Mouse (Mus musculus) hindbrain, embryonic 12.5 days (tissue): ENCODE results near the gene Zfp879. TPM values are rescaled to one million over a fixed set of nuclear protein-coding genes. Genes with fewer than 3 reads are reported as not detected.

Source experiments
- ATAC-seq: fragments of 200-750 bp; cut with Nextera tagmentation; 2 replicates; pipeline ENCODE4 v1.8.0; 2017; ENCODE audit warnings: moderate TSS enrichment; ENCODE audit not compliant: low FRiP score
- H3K27ac ChIP-seq: fragments of 300-500 bp; sonication (generic); 2 replicates; pipeline ENCODE4 v1.5.1; 2016; ENCODE audit warnings: mild to moderate bottlenecking
- H3K27me3 ChIP-seq: fragments of 300-500 bp; sonication (generic); 2 replicates; pipeline ENCODE4 v1.6.1; 2016; ENCODE audit warnings: mild to moderate bottlenecking
- H3K36me3 ChIP-seq: fragments of 300-500 bp; sonication (generic); 2 replicates; pipeline ENCODE4 v1.6.1; 2016; ENCODE audit warnings: mild to moderate bottlenecking
- H3K4me1 ChIP-seq: fragments of 300-500 bp; sonication (generic); 2 replicates; pipeline ENCODE4 v1.6.1; 2016
- H3K4me2 ChIP-seq: fragments of 300-500 bp; sonication (generic); replicated peaks from 2 replicates; pipeline ENCODE4 v1.6.1; 2016; ENCODE audit warnings: mild to moderate bottlenecking
- H3K4me3 ChIP-seq: fragments of 300-500 bp; sonication (generic); 2 replicates; pipeline ENCODE4 v1.5.1; 2016; ENCODE audit warnings: mild to moderate bottlenecking
- H3K9ac ChIP-seq: fragments of 300-500 bp; sonication (generic); 2 replicates; pipeline ENCODE4 v1.6.1; 2016; ENCODE audit warnings: mild to moderate bottlenecking, moderate library complexity
- H3K9me3 ChIP-seq: fragments of 300-500 bp; sonication (generic); replicated peaks from 2 replicates; pipeline ENCODE4 v1.6.1; 2016; ENCODE audit warnings: mild to moderate bottlenecking
- WGBS: fragments of 180-500 bp; shearing (Covaris S2); methylation state at CpG from one replicate; pipeline ENCODE4 v1.1.7; 2016; 5-methylcytosine and 5-hydroxymethylcytosine counted together
- polyA plus RNA-seq: library from polyadenylated mRNA; unstranded; fragments of >200 nt; fragmentation: Nextera tagmentation; extraction: Ambion mirVana; gene quantifications from 2 replicates; pipeline ENCODE4 v1.2.1, GENCODE M21; 2016

The Zfp879 gene
- polyA plus RNA-seq, 1 experiment from 2014 or later = 0.75 TPM

GRCm38 (mm10) chr11:50845951-50846350, 4.6 kb upstream of the Zfp879 start:
- H3K9me3 ChIP-seq = peaks cover 7% of the 10 kb centered on the region; the same call in 1 of the 2 replicates
- H3K27me3 ChIP-seq = peaks cover 41% of the 10 kb centered on the region
- no peaks in the 10 kb centered on the region for H3K36me3 ChIP-seq
- peaks cover 11% of the 10 kb centered on the region for H3K4me1 ChIP-seq
- 93% methylated on average over 3 of the region's 3 CpGs for WGBS
- H3K27ac ChIP-seq = no peak overlapping the region
- no peak for ATAC-seq
- H3K4me3 ChIP-seq = no peak overlapping the region
- no peak overlapping the region for H3K4me2 ChIP-seq
- H3K9ac ChIP-seq = no peak overlapping the region

GRCm38 (mm10) chr11:50835727-50836126, 5.6 kb downstream of the Zfp879 start:
- Histone ChIP-seq H3K9me3 (peaks cover 9% of the 10 kb centered on the region; the same call in 1 of the 2 replicates), H3K36me3 (peaks cover 14% of the 10 kb centered on the region), H3K27ac (no peak overlapping the region), H3K4me2 (no peak overlapping the region), H3K9ac (no peak overlapping the region), H3K4me1 (0 out of 2 replicates have a peak, but pooled peaks cover 5% of the 10 kb centered on the region), H3K27me3 (no peaks in the 10 kb centered on the region), H3K4me3 (no peak overlapping the region)
- WGBS = 92% methylated on average over 4 of the region's 4 CpGs
- no peak for ATAC-seq

GRCm38 (mm10) chr11:50827010-50827953, 14.1 kb downstream of the Zfp879 start, which contains the start of gene Zfp354c:
TSS of gene Zfp354c (minus strand) at chr11:50827724.
- Histone ChIP-seq H3K36me3 (peaks cover 31% of the 10 kb centered on the region), H3K4me2 (peak within 1 kb of the TSS; percentile 75), H3K9ac (peak within 1 kb of the TSS; percentile 82), H3K9me3 (no peaks in the 10 kb centered on the region), H3K27me3 (no peaks in the 10 kb centered on the region), H3K4me1 (peaks cover 12% of the 10 kb centered on the region), H3K27ac (peak within 1 kb of the TSS; percentile 60), H3K4me3 (peak within 1 kb of the TSS; percentile 70)
- ATAC-seq = peak; percentile 94
- 2% methylated on average over 45 of the region's 45 CpGs for WGBS

- Histone ChIP-seq H3K9ac (peak overlapping the region; percentile 82), H3K4me1 (peaks cover 12% of the 10 kb centered on the region), H3K4me2 (peak overlapping the region; percentile 75), H3K27ac (no peak overlapping the region), H3K27me3 (no peaks in the 10 kb centered on the region), H3K36me3 (peaks cover 40% of the 10 kb centered on the region), H3K4me3 (peak overlapping the region; percentile 70), H3K9me3 (no peaks in the 10 kb centered on the region)
- 70% methylated on average over 2 of the region's 2 CpGs for WGBS
- no peak for ATAC-seq
Measured at GRCm38 (mm10) chr11:50826214-50826613, 15.1 kb downstream of the Zfp879 start.

- WGBS = 96% methylated on average over 4 of the region's 4 CpGs
- peaks cover 56% of the 10 kb centered on the region for H3K9me3 ChIP-seq
- H3K9ac ChIP-seq = no peak overlapping the region
- no peaks in the 10 kb centered on the region for H3K4me1 ChIP-seq
- no peak overlapping the region for H3K27ac ChIP-seq
- no peaks in the 10 kb centered on the region for H3K27me3 ChIP-seq
- peaks cover 92% of the 10 kb centered on the region for H3K36me3 ChIP-seq
- no peak overlapping the region for H3K4me3 ChIP-seq
- H3K4me2 ChIP-seq = no peak overlapping the region
- no peak for ATAC-seq
Measured at GRCm38 (mm10) chr11:50814233-50814632, 27.1 kb downstream of the Zfp879 start.

- Histone ChIP-seq H3K4me3 (no peak overlapping the region), H3K27me3 (no peaks in the 10 kb centered on the region), H3K9me3 (no peaks in the 10 kb centered on the region), H3K9ac (no peak overlapping the region), H3K27ac (no peak overlapping the region), H3K4me2 (no peak overlapping the region), H3K4me1 (no peaks in the 10 kb centered on the region), H3K36me3 (no peaks in the 10 kb centered on the region)
- ATAC-seq = no peak
Measured at GRCm38 (mm10) chr11:50798836-50799235, 42.5 kb downstream of the Zfp879 start.

- no peak overlapping the region for H3K4me3 ChIP-seq
- no peaks in the 10 kb centered on the region for H3K36me3 ChIP-seq
- H3K4me2 ChIP-seq = no peak overlapping the region
- WGBS = 81% methylated on average over 11 of the region's 11 CpGs
- no peaks in the 10 kb centered on the region for H3K9me3 ChIP-seq
- no peak for ATAC-seq
- H3K9ac ChIP-seq = no peak overlapping the region
- no peaks in the 10 kb centered on the region for H3K27me3 ChIP-seq
- H3K27ac ChIP-seq = no peak overlapping the region
- H3K4me1 ChIP-seq = no peaks in the 10 kb centered on the region
Measured at GRCm38 (mm10) chr11:50797674-50798073, 43.7 kb downstream of the Zfp879 start.

Other genes starting within 250 kb of the Zfp879 start
- gene Adamts2, start 239.5 kb downstream of the Zfp879 start, polyA plus RNA-seq = 7.1 and 9.0 TPM in 2 replicates
- 51.8 and 59.3 TPM in 2 replicates for gene Zfp354c, start 13.8 kb downstream of the Zfp879 start, polyA plus RNA-seq
- gene Grm6, start 9.1 kb upstream of the Zfp879 start, polyA plus RNA-seq = not detected in 2 replicates
- gene Zfp454, start 46.1 kb upstream of the Zfp879 start, polyA plus RNA-seq = 14.1 and 15.5 TPM in 2 replicates
- gene Zfp2, start 74.6 kb upstream of the Zfp879 start, polyA plus RNA-seq = 35.0 and 37.3 TPM in 2 replicates
- gene Zfp354b, start 90.1 kb upstream of the Zfp879 start, polyA plus RNA-seq = 1.4 and 3.1 TPM in 2 replicates
- not detected in 2 replicates for gene 4933414I15Rik, start 102.2 kb upstream of the Zfp879 start, polyA plus RNA-seq
- not detected in 2 replicates for gene Prop1, start 112.2 kb upstream of the Zfp879 start, polyA plus RNA-seq
- not detected in 2 replicates for gene Olfr1378, start 125.0 kb upstream of the Zfp879 start, polyA plus RNA-seq
- gene Olfr1377, start 140.4 kb upstream of the Zfp879 start, polyA plus RNA-seq = not detected in 2 replicates
- gene Olfr51, start 162.0 kb upstream of the Zfp879 start, polyA plus RNA-seq = not detected in 2 replicates
- gene Olfr54, start 172.7 kb upstream of the Zfp879 start, polyA plus RNA-seq = not detected in 2 replicates
- not detected in 2 replicates for gene Olfr1375, start 206.6 kb upstream of the Zfp879 start, polyA plus RNA-seq
- 10.1 and 10.3 TPM in 2 replicates for gene Zfp354a, start 217.7 kb upstream of the Zfp879 start, polyA plus RNA-seq